Mouse (Mus musculus): ENCODE results near the gene Dlg2. TPM values are rescaled to one million over a fixed set of nuclear protein-coding genes. Genes with fewer than 3 reads are reported as not detected.

Gene Dlg2
- total RNA-seq, 4 experiments from 2014 or later = 216 to 253 (median 244) TPM

- DNase-seq (ENCODE audit: low spot score in 2 of 2) = no peak
Measured at GRCm38 (mm10) chr7:91567423-91567822, 1091.0 kb downstream of the Dlg2 start.

GRCm38 (mm10) chr7:91570969-91571368 is 1094.5 kb downstream of the Dlg2 start:
- DNase-seq (ENCODE audit: low spot score in 2 of 2) = no peak

- DNase-seq (ENCODE audit: low spot score in 2 of 2) = no peak
Measured at GRCm38 (mm10) chr7:91572666-91573065, 1096.2 kb downstream of the Dlg2 start.

- DNase-seq (ENCODE audit: low spot score in 2 of 2) = no peak
Measured at GRCm38 (mm10) chr7:91573321-91573720, 1096.8 kb downstream of the Dlg2 start.

GRCm38 (mm10) chr7:91576216-91576615 is 1099.7 kb downstream of the Dlg2 start:
- DNase-seq (ENCODE audit: low spot score in 2 of 2) = no peak

- DNase-seq (ENCODE audit: low spot score in 2 of 2) = no peak
Measured at GRCm38 (mm10) chr7:91582203-91582602, 1105.7 kb downstream of the Dlg2 start.

GRCm38 (mm10) chr7:91583566-91583965 is 1107.1 kb downstream of the Dlg2 start:
- no peak for DNase-seq (ENCODE audit: low spot score in 2 of 2)

GRCm38 (mm10) chr7:91591261-91592170 is 1115.0 kb downstream of the Dlg2 start:
- no peak for DNase-seq (ENCODE audit: low spot score in 2 of 2)

- DNase-seq (ENCODE audit: low spot score in 2 of 2) = no peak
Measured at GRCm38 (mm10) chr7:91598549-91598948, 1122.1 kb downstream of the Dlg2 start.

GRCm38 (mm10) chr7:91601307-91601706 is 1124.8 kb downstream of the Dlg2 start:
- no peak for DNase-seq (ENCODE audit: low spot score in 2 of 2)

- DNase-seq (ENCODE audit: low spot score in 2 of 2) = no peak
Measured at GRCm38 (mm10) chr7:91603561-91603960, 1127.1 kb downstream of the Dlg2 start.

GRCm38 (mm10) chr7:91653033-91653432 is 1176.6 kb downstream of the Dlg2 start:
- no peak for DNase-seq (ENCODE audit: low spot score in 2 of 2)

GRCm38 (mm10) chr7:91659498-91659897 is 1183.0 kb downstream of the Dlg2 start:
- DNase-seq (ENCODE audit: low spot score in 2 of 2) = no peak

GRCm38 (mm10) chr7:91672236-91673017 is 1196.0 kb downstream of the Dlg2 start:
- DNase-seq (ENCODE audit: low spot score in 2 of 2) = peak; percentile 58 to 67

GRCm38 (mm10) chr7:91674401-91674800 is 1197.9 kb downstream of the Dlg2 start:
- DNase-seq (ENCODE audit: low spot score in 2 of 2) = no peak

- no peak for DNase-seq (ENCODE audit: low spot score in 2 of 2)
Measured at GRCm38 (mm10) chr7:91677934-91678333, 1201.5 kb downstream of the Dlg2 start.

GRCm38 (mm10) chr7:91687930-91688329 is 1211.5 kb downstream of the Dlg2 start:
- DNase-seq (ENCODE audit: low spot score in 2 of 2) = no peak

GRCm38 (mm10) chr7:91689829-91690228 is 1213.4 kb downstream of the Dlg2 start:
- DNase-seq (ENCODE audit: low spot score in 2 of 2) = no peak

GRCm38 (mm10) chr7:91709853-91710252 is 1233.4 kb downstream of the Dlg2 start:
- DNase-seq (ENCODE audit: low spot score in 2 of 2) = peak; percentile 46 to 62

- DNase-seq (ENCODE audit: low spot score in 2 of 2) = no peak
Measured at GRCm38 (mm10) chr7:91711184-91711583, 1234.7 kb downstream of the Dlg2 start.

- DNase-seq (ENCODE audit: low spot score in 2 of 2) = no peak
Measured at GRCm38 (mm10) chr7:91715776-91716175, 1239.3 kb downstream of the Dlg2 start.

GRCm38 (mm10) chr7:91716696-91717095 is 1240.2 kb downstream of the Dlg2 start:
- DNase-seq (ENCODE audit: low spot score in 2 of 2) = no peak
